Mouse (Mus musculus) lung, postnatal 0 days (tissue): ENCODE measurements around the gene Mup6.

Experiments used
- CTCF ChIP-seq: IDR thresholded peaks from 2 replicates; pipeline ENCODE4 v1.5.1; 2016; ENCODE audit warnings: antibody characterized with exemption, mild to moderate bottlenecking
- EP300 ChIP-seq: IDR thresholded peaks from 2 replicates; pipeline ENCODE4 v1.6.1; 2016; ENCODE audit warnings: antibody characterized with exemption, mild to moderate bottlenecking, control low read depth

DNA sequence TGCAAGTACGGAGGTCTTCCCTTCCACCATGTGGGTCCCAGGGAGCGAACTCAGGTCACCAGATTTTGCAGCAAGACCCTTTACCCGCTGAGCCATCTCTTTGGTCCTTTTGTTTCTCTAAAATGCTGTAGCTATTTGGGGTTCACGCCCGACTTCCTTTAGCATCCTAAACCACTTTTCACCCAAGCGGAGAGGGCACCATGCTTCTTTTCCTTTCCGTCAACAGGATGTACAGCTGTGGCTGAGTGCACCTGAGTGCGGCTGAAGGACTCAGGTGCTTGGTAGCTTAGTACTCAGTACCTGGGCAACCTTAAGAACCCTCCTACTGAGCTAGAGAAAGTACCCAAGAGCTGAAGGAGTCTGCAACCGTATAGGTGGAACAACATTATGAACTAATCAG is 39.0 kb upstream of the Mup6 start:
- TF ChIP-seq CTCF (no peak), EP300 (no peak)
